Mouse (Mus musculus): Measurements from ENCODE around the gene Olfr195. TPM values are rescaled to one million over a fixed set of nuclear protein-coding genes. Genes with fewer than 3 reads are reported as not detected.
"Not testable (repeated sequence)": the region's sequence is repeated elsewhere in the genome, so short reads cannot be mapped to it uniquely, and the experiment has no call there.

Gene Olfr195
- not detected in 2 replicates for polyA plus RNA-seq (2011; ENCODE audit: insufficient read length, low read depth, missing spikeins)

GRCm38 (mm10) chr16:59146746-59147145 is at the start of gene Olfr195:
Gene Olfr195 (plus strand): TSS chr16:59147046.
- TF ChIP-seq CTCF (IDR thresholded peaks at IDR 0.05; ENCODE audit: borderline replicate concordance, insufficient read depth, low read length) (no peak), POLR2A (IDR thresholded peaks at IDR 0.05; ENCODE audit: low read depth, low read length) (no peak)
- no peak within 1 kb of the TSS for H3K4me3 ChIP-seq (ENCODE audit: insufficient read depth, low read length)
- no peaks in the 10 kb centered on the region for H3K4me1 ChIP-seq (ENCODE audit: control insufficient read depth, insufficient read depth, low read length)
- H3K27ac ChIP-seq (ENCODE audit: insufficient read depth, low read length): no peak within 1 kb of the TSS

- H3K27ac ChIP-seq (ENCODE audit: insufficient read depth, low read length): no peak overlapping the region
- no peaks in the 10 kb centered on the region for H3K4me1 ChIP-seq (ENCODE audit: control insufficient read depth, insufficient read depth, low read length)
- no peak for TF ChIP-seq POLR2A (IDR thresholded peaks at IDR 0.05; ENCODE audit: low read depth, low read length)
- no peak for TF ChIP-seq CTCF (IDR thresholded peaks at IDR 0.05; ENCODE audit: borderline replicate concordance, insufficient read depth, low read length)
- H3K4me3 ChIP-seq (ENCODE audit: insufficient read depth, low read length): no peak overlapping the region
Measured at GRCm38 (mm10) chr16:59105312-59105711, 41.5 kb upstream of the Olfr195 start.

- not testable (repeated sequence) for H3K4me1 ChIP-seq (ENCODE audit: control insufficient read depth, insufficient read depth, low read length); H3K27ac ChIP-seq (ENCODE audit: insufficient read depth, low read length); H3K4me3 ChIP-seq (ENCODE audit: insufficient read depth, low read length)
Measured at GRCm38 (mm10) chr16:59108522-59108921, 38.3 kb upstream of the Olfr195 start.

- no peaks in the 10 kb centered on the region for H3K4me1 ChIP-seq (ENCODE audit: control insufficient read depth, insufficient read depth, low read length)
- H3K4me3 ChIP-seq (ENCODE audit: insufficient read depth, low read length): no peak within 1 kb of the TSS
- TF ChIP-seq CTCF (IDR thresholded peaks at IDR 0.05; ENCODE audit: borderline replicate concordance, insufficient read depth, low read length): no peak
- TF ChIP-seq POLR2A (IDR thresholded peaks at IDR 0.05; ENCODE audit: low read depth, low read length): no peak
- H3K27ac ChIP-seq (ENCODE audit: insufficient read depth, low read length): no peak within 1 kb of the TSS
Measured at GRCm38 (mm10) chr16:59111781-59112180, 35.1 kb upstream of the Olfr195 start, which contains the start of gene Olfr193. Gene Olfr193 (minus strand): TSS chr16:59111881.

DNA sequence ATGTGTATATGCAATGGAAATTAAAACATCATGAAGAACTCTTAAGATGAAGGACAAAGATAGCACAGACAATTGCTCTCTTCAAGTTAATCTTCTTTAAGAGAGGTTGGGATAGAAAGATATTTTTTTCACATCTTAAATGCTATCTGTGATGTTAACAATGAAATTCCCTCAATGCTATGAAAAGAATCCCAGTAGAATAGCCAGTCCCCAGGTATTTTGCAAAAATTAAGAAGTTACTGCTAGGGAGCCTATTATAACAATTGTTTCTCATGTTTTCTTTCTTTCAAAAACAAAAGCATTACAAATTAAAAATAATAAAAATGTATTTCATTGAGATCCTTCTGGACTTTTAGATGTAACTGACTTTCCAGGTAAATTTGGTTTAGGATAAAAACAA is 25.9 kb upstream of the Olfr195 start, which contains the start of gene Olfr194:
TSS of gene Olfr194 (minus strand) at position 101 of the 400 bp plus-strand sequence.
- no peaks in the 10 kb centered on the region for H3K4me1 ChIP-seq (ENCODE audit: control insufficient read depth, insufficient read depth, low read length)

GRCm38 (mm10) chr16:59130740-59131139 is 16.1 kb upstream of the Olfr195 start:
- no peak overlapping the region for H3K4me3 ChIP-seq (ENCODE audit: insufficient read depth, low read length)
- no peak overlapping the region for H3K27ac ChIP-seq (ENCODE audit: insufficient read depth, low read length)
- TF ChIP-seq CTCF (IDR thresholded peaks at IDR 0.05; ENCODE audit: borderline replicate concordance, insufficient read depth, low read length): no peak
- no peak for TF ChIP-seq POLR2A (IDR thresholded peaks at IDR 0.05; ENCODE audit: low read depth, low read length)
- H3K4me1 ChIP-seq (ENCODE audit: control insufficient read depth, insufficient read depth, low read length): no peaks in the 10 kb centered on the region

More for the DNA sequence above, 25.9 kb upstream of the Olfr195 start, which contains the start of gene Olfr194:
- TF ChIP-seq CTCF (IDR thresholded peaks at IDR 0.05; ENCODE audit: borderline replicate concordance, insufficient read depth, low read length): no peak
- no peak for TF ChIP-seq POLR2A (IDR thresholded peaks at IDR 0.05; ENCODE audit: low read depth, low read length)
- H3K27ac ChIP-seq (ENCODE audit: insufficient read depth, low read length): no peak within 1 kb of the TSS
- H3K4me3 ChIP-seq (ENCODE audit: insufficient read depth, low read length): no peak within 1 kb of the TSS

DNA sequence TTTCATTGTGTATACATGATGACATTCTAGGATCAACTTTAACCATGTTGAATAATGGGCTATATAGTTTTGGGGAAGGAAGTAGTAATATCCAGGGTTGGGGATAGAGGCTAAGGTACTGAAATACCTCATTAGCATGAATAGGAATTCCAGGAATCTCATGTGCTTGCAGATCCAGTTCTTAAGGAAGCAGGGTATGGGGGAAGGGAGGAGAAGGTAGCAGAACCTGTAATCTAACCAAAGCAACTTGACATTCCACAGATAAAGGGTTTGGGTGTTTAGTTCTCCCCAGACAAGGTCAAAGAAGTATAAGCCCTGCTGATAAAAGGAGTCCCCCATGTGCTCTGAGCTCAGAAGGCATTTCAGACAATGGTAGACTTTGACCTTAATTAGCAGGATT is 5.7 kb upstream of the Olfr195 start:
- Histone ChIP-seq H3K4me1 (ENCODE audit: control insufficient read depth, insufficient read depth, low read length) (no peaks in the 10 kb centered on the region), H3K4me3 (ENCODE audit: insufficient read depth, low read length) (no peak overlapping the region), H3K27ac (ENCODE audit: insufficient read depth, low read length) (no peak overlapping the region)
- no peak for TF ChIP-seq POLR2A (IDR thresholded peaks at IDR 0.05; ENCODE audit: low read depth, low read length)
- no peak for TF ChIP-seq CTCF (IDR thresholded peaks at IDR 0.05; ENCODE audit: borderline replicate concordance, insufficient read depth, low read length)

DNA sequence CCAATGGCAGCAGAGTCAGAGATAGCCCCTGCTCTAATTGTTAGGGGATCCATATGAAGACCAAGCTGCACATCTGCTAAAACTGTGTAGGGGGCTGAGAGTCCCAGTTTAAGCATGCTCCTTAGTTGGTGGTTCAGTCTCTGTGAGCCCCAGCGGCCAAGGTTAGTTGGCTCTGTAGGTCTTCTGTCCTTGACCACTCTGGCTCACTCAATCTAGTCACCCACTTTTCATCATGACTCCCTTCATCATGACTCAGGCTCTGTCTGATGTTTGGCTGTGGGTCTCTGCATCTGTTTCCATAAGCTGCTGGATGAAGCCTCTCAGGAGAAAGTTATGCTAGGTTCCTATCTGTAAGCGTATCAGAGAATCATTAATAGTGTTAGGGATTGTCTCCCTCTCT is 5.2 kb downstream of the Olfr195 start:
- Histone ChIP-seq H3K4me3 (ENCODE audit: insufficient read depth, low read length) (no peak overlapping the region), H3K27ac (ENCODE audit: insufficient read depth, low read length) (no peak overlapping the region), H3K4me1 (ENCODE audit: control insufficient read depth, insufficient read depth, low read length) (no peaks in the 10 kb centered on the region)
- TF ChIP-seq CTCF (IDR thresholded peaks at IDR 0.05; ENCODE audit: borderline replicate concordance, insufficient read depth, low read length) (no peak), POLR2A (IDR thresholded peaks at IDR 0.05; ENCODE audit: low read depth, low read length) (no peak)

- no peak within 1 kb of the TSS for H3K4me3 ChIP-seq (ENCODE audit: insufficient read depth, low read length)
- TF ChIP-seq POLR2A (IDR thresholded peaks at IDR 0.05; ENCODE audit: low read depth, low read length): no peak
- no peak for TF ChIP-seq CTCF (IDR thresholded peaks at IDR 0.05; ENCODE audit: borderline replicate concordance, insufficient read depth, low read length)
- H3K4me1 ChIP-seq (ENCODE audit: control insufficient read depth, insufficient read depth, low read length): no peaks in the 10 kb centered on the region
- H3K27ac ChIP-seq (ENCODE audit: insufficient read depth, low read length): no peak within 1 kb of the TSS
Measured at GRCm38 (mm10) chr16:59170354-59170753, 23.5 kb downstream of the Olfr195 start, which contains the start of gene Olfr196. Gene Olfr196 (minus strand): TSS chr16:59170454.

Other genes with a start within 250 kb of the Olfr195 start
- not detected in 2 replicates for gene Olfr181, start 218.3 kb upstream of the Olfr195 start, polyA plus RNA-seq (2011; ENCODE audit: insufficient read length, low read depth, missing spikeins)
- gene Olfr180, start 217.7 kb upstream of the Olfr195 start, polyA plus RNA-seq (2011; ENCODE audit: insufficient read length, low read depth, missing spikeins): not detected in 2 replicates
- gene Olfr183, start 151.7 kb upstream of the Olfr195 start, polyA plus RNA-seq (2011; ENCODE audit: insufficient read length, low read depth, missing spikeins): not detected in 2 replicates
- not detected in 2 replicates for gene Olfr186, start 116.8 kb upstream of the Olfr195 start, polyA plus RNA-seq (2011; ENCODE audit: insufficient read length, low read depth, missing spikeins)
- not detected in 2 replicates for gene Olfr187, start 107.3 kb upstream of the Olfr195 start, polyA plus RNA-seq (2011; ENCODE audit: insufficient read length, low read depth, missing spikeins)
- gene Olfr190, start 69.0 kb upstream of the Olfr195 start, polyA plus RNA-seq (2011; ENCODE audit: insufficient read length, low read depth, missing spikeins): not detected in 2 replicates
- not detected in 2 replicates for gene Olfr191, start 57.2 kb upstream of the Olfr195 start, polyA plus RNA-seq (2011; ENCODE audit: insufficient read length, low read depth, missing spikeins)
- gene Olfr193, start 35.2 kb upstream of the Olfr195 start, polyA plus RNA-seq (2011; ENCODE audit: insufficient read length, low read depth, missing spikeins): not detected in 2 replicates
- not detected in 2 replicates for gene Olfr194, start 26.0 kb upstream of the Olfr195 start, polyA plus RNA-seq (2011; ENCODE audit: insufficient read length, low read depth, missing spikeins)
- gene Olfr196, start 23.4 kb downstream of the Olfr195 start, polyA plus RNA-seq (2011; ENCODE audit: insufficient read length, low read depth, missing spikeins): not detected in 2 replicates
- not detected in 2 replicates for gene Olfr198, start 56.5 kb downstream of the Olfr195 start, polyA plus RNA-seq (2011; ENCODE audit: insufficient read length, low read depth, missing spikeins)
- gene Olfr199, start 72.7 kb downstream of the Olfr195 start, polyA plus RNA-seq (2011; ENCODE audit: insufficient read length, low read depth, missing spikeins): not detected in 2 replicates
- gene Olfr201, start 125.6 kb downstream of the Olfr195 start, polyA plus RNA-seq (2011; ENCODE audit: insufficient read length, low read depth, missing spikeins): not detected in 2 replicates
- not detected in 2 replicates for gene Olfr202, start 139.7 kb downstream of the Olfr195 start, polyA plus RNA-seq (2011; ENCODE audit: insufficient read length, low read depth, missing spikeins)
- gene Olfr203, start 151.8 kb downstream of the Olfr195 start, polyA plus RNA-seq (2011; ENCODE audit: insufficient read length, low read depth, missing spikeins): not detected in 2 replicates
- gene Olfr204, start 171.2 kb downstream of the Olfr195 start, polyA plus RNA-seq (2011; ENCODE audit: insufficient read length, low read depth, missing spikeins): not detected in 2 replicates
- not detected in 2 replicates for gene Olfr205, start 184.1 kb downstream of the Olfr195 start, polyA plus RNA-seq (2011; ENCODE audit: insufficient read length, low read depth, missing spikeins)
- not detected in 2 replicates for gene Olfr206, start 202.2 kb downstream of the Olfr195 start, polyA plus RNA-seq (2011; ENCODE audit: insufficient read length, low read depth, missing spikeins)
- gene Olfr209, start 216.9 kb downstream of the Olfr195 start, polyA plus RNA-seq (2011; ENCODE audit: insufficient read length, low read depth, missing spikeins): not detected in 2 replicates